Mouse (Mus musculus): ENCODE data around the gene Olfr270.

Gene Olfr270

DNA sequence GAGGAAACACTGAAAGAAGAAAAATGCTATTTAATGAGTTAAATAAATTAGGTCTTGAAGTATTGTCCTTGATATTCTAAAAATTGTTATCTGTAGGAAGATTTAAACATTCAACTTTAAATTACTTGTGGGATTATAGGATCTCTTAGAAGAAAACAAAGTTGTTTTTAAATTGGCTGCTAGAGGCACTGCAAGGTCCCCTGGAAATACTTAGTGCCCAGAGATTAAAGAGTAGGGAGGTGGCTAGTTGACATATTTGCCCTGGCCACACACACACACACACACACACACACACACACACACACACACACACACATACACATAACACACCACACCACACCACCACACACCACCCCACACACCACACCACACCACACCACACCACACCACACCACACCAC lies at the start of gene Olfr270:
Olfr270 (plus strand) TSS at position 301 of the 400 bp plus-strand sequence.
- no peak for DNase-seq

DNA sequence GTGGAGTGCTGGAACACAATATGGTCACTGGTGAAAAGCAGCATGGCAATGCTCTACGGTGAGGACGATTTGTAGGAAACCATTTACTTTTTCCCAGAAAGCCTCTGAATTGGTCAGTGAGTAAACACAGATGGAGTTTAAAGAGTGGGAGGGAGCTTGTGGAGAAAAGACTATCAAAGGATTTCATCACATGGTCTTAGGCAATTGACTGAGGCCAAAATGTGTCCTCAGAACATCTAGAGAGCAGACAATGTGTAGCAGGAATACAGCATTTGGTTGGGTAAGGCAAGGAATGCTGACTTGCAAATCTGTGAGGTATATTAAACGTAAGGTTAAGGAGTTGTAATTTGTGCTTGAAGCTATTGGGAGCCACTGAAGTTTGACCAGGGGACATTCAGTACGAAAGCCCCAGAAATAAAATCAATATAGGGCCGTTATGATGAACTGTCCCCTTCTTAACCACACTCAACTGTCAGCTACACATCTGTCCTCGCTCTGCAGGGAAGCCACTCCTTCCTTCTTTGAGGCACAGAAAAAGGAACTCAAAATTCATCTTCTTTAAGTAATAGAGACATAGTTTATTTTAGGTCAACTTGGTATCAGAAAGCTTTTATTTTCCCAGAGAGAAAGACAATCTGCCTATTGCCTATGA lies 47.6 kb upstream of the Olfr270 start:
- no peak for DNase-seq

DNA sequence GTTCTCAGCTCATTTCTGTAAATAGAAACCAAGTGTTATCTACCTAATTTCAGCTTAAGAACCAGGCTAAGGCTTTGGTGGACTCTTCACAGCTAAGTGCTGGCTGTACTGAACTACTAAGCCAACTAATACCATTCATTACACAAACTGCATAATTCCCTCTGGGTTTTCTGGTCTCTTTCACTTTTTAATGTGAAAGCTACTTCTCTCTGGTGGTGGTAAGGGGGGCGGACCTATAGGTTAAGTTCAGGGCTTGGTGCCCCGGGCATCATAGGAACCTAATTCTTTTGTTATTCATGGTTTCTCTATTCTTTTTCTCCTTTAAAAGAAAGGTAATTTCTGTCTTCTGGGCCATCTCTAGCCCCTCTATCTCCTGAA lies 47.0 kb upstream of the Olfr270 start:
- DNase-seq, result no peak

DNA sequence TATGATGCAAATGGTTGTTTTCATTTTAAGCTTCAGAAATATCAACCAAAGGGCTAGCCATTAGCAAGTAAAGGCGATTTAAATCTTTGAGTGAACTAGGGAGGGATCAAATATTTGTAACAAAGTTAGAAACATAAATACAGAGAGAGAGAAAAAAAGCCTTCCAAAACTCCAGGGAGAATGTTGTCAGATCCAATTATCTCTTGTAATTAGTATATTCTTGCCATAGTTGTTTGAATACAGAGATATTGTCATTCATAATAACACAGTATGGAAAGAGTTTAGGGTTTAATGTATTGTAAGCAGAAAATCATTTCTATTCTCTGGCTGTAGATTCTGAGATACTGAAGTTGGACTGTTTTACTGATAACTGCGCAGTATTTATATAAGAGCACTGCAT lies 45.3 kb upstream of the Olfr270 start, which contains the start of gene Olfr272:
Olfr272 (minus strand) TSS at position 101 of the 400 bp plus-strand sequence.
- no peak for DNase-seq

DNA sequence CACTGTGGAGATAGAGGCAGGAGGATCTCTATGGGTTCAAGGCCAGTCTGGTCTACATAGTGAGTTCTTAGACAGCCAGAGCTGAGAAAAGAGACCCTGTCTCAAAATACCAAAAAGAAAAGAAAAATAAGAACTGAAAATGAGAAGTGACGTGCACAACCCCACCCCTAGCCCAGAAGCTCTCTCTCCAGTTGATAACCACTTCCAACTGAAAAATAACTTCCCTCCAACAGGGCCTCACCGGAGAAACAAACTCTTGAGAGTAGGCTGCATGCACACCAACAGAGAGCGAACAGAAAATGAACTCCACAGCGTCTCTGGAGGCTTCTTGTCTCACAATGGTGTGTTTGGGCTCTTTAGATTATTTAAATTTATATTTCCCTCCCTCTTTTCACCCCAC lies 33.9 kb upstream of the Olfr270 start:
- DNase-seq, result no peak

DNA sequence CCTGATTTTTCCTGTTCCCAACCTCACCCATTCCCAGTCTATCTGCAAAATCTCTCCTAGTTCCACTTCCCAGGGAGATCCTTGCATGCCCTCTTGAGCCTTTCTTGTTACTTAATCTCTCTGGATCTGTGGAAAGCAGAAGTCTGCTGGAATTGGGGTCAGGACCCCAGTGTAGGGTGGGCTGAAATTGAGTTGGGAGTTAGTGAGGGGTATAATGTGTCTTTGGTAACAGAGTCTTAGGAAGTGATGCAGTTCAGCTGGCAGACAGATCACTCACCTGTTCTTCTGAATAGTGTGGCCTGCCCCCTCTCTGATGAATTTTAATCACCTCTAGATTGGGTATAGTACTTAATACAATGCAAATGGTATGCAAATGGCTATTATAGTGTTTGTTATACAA lies 17.7 kb upstream of the Olfr270 start:
- no peak for DNase-seq

DNA sequence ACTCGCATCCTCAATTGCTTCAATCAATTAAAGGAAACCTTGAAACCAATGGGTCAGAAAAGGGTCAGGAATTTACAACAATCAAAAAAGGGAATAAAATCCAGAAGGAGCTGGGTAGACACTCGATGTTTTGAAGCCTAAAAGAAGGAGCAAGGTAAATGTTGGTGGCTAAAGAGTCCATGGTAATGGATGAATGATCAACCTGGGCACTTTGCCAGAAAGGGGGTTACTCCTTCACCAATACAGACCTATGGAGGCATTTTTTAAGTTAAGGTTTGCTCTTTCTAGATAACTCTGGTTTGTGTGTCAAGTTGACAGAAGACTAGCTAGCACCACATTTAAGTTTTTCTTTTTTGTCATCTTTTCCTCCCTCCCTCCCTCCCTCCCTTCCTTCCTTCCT lies 15.3 kb upstream of the Olfr270 start:
- DNase-seq, result no peak

DNA sequence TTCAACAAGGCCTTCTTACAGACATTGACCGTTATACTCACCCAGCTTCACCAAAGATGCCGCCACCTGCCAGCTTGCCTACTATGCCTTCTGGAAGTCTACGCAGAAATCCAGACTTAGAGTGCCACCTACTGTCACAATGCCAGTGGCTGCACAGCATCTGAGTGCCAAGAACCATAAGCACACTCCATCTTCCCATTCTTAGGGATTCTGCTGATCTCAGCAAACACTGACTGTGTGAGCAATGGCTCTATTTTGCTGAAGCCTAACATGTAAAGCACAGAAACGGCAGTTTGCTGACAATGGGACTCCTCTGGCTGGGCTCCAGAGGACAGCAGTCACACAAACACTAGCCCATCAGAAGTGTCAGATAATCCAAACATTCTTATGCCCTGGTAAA lies 5.7 kb upstream of the Olfr270 start:
- peak; percentile 27 for DNase-seq

DNA sequence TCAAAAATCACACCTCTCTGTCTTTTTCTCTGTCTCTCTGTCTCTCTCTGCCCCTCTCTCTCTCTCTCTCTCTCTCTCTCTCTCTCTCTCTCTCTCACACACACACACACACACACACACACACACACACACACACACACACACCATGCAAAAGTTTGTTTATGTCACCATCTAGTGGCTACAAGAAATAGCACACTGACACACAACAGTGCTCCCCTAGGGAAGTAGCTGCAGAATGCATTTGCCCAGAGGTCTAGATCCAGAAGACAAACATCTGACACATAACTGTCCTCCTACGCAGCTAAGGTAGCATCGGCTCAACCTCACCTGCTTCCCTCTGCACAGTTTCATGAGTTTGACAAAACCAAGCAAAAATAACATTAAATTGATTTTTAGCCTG lies 20.9 kb downstream of the Olfr270 start:
- DNase-seq, result no peak

DNA sequence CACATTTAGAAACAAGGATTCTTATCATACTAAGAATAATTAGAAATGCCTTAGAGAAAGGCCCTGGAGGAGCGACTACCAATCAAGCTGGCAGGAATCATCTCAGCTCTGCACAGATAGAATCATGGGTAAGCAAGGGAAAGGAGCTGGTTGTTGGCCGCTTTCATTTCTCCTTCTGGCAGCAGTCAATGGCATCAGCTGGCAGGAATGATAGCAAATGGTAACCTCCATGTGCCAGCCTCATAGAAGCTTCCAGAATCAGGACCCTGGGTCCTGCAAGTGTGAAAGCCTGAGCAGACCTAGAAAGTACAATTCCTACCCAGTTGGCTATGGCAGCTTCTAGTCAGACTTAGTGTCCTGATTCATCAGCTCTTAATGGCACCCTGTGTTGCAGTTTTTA lies 21.9 kb downstream of the Olfr270 start:
- no peak for DNase-seq

DNA sequence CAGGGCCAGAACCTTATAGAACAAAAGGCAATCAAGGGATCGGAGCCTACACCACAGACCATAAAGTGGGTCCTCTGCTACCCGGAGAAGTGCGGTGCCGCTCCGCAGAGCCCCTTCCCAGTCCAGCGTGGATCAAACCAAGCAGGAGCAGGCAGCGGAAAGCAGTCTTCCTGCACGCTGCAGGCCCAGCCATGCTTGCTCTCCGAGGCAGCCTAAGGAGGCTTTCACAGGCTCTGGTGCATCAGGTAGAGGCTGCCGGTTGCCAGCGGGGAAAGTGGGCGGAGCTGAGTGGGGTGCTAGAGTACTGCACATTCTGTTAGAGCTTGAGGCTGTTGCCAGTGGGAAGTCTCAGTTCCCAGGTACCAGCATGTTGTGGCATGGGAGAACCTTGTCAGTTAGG lies 24.9 kb downstream of the Olfr270 start, which contains the start of gene Nipsnap3a:
Nipsnap3a (plus strand) TSS at position 25 of the 400 bp plus-strand sequence.
- DNase-seq, result no peak

DNA sequence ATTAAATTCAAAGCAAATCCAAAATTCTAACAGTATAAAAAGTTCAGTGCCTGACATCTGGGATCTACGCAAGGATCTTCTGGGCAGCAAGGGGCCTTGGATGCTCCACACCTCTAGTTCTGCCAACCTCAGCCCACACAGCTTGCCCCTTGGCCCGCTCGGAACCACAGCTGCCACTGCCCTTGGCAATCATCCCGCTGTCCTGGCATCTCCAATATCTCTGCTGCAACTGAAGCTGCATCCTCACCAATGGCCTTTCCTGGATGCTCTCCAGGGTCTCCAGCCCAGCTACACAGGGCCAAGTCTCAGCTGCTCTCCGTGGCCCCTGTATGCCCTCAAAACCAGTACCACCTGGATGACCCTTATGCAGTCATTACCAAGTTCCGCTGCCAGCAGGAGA lies 35.1 kb downstream of the Olfr270 start:
- no peak for DNase-seq

DNA sequence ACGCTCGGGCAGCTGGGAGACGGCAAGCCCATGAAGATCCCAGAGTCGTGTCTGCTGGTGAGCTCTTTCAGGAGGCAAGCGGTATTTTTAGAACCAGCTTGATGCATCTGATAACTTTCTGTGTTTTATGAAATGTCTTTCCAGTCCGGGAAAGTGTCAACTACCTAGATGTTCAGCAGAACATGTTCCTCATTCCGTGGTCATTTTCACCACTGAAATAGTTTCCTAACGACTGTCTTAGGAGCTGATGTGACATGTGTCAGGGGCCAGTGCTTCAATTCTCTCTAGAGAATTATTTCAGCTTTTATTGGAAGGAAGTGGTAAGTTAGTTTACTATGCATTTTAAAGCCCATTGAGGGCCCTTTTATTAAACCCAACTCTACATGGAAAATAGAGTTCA lies 35.8 kb downstream of the Olfr270 start:
- no peak for DNase-seq

DNA sequence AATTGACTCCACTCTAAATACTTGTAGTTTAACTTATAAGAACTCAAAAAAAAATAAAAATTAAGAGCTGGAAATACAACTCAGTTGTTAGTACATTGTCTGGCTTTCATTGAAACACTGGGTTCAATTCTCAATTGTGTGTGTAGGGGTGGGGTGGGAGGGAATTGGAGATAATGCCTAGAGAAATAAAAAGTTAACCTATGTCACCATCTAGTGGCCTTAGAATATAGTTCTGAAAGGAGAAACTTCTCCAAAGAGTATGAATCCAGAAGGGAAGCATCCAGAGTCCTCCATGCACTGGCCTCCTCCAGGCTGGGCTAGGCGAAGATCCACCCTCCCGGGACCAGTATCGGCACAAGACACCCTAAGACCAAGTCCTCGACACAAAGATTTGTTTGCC lies 44.8 kb downstream of the Olfr270 start:
- DNase-seq, result no peak

DNA sequence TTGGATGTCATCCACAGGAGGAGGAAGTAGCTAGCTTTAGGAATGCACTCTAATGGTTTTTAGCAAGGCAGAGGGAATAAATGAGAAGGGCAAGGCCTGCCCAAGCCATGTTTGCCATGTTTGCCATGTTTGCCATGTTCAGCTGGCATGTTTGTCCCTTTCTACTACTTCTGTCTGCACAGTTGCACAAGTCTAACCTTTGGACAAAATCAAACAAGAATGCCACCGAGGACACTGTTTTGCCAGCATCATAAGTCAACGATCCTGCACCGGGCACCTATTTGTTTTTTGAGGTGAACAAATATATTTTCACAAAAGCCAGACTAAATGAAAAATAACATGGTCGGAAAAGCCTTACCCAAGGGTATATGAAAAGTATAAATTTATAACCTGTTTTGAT lies 45.5 kb downstream of the Olfr270 start:
- DNase-seq, result no peak

DNA sequence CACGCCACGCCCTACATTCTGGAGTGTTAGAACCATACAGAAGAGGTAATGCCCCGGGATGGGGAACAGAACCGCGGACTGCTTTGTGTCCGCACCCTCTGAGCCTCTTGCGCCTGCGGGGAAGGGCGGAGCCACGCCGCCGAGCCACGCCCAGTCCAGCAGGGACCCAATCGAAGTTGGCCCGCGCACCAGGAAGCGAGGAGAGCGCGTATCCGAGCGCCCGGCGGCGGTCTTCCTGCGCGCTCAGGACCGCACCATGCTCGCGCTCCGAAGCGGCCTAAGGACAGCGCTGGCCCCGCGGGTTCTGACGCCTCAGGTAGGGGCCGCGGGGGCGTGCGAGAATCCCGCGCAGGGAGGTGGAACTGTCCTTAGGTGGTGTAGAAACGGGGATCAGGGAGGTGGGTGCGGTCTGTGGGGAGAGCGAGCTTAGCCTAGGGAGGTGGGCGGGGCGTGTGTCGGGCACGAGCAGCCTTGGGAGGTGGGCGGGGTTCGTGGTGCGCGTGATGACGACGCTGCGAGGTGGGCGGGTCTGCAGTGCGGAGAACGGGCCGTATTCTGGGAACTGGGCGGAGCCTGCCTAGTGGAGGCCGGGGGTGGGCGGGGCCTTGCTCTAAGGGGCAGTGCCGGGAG lies 47.5 kb downstream of the Olfr270 start, which contains the start of gene Nipsnap3b:
Nipsnap3b (plus strand) TSS at position 149 of the 630 bp plus-strand sequence.
- peak; percentile 95 for DNase-seq

DNA sequence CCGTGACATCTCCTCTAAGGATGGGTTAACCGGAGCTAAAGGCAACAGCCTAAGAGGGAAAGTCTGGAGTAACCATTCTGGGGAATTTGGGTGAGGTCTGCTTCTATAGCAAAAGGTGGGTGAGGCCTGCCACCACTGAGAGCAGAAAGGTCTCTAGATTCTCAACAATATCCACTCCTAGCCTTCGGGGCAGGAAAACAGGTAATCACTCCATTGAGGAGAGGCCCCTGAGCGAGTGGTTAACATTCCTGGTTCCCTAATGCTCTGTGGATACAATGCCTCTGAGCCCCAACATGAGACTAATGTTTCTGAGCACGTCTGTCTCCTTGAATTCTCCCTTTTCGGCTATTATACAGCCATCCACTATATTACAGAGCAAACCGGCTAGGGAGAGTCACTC lies 50.1 kb downstream of the Olfr270 start:
- no peak for DNase-seq

DNA sequence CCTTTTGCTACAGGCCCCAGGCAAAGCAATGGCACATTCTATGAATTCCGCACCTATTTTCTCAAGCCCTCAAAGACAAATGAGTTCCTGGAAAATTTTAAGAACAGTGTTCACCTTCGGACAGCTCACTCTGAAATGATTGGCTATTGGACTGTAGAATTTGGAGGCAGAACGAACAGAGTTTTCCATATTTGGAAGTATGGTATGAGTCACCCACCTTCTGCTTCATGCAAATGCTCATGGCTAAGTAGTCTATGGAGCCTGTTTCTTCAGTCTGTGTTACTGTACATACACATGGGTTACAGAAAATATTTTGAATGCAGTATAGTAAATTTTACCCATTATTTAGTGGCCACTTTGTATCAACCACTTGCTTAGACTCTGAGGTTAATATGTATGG lies 50.7 kb downstream of the Olfr270 start:
- DNase-seq, result no peak

DNA sequence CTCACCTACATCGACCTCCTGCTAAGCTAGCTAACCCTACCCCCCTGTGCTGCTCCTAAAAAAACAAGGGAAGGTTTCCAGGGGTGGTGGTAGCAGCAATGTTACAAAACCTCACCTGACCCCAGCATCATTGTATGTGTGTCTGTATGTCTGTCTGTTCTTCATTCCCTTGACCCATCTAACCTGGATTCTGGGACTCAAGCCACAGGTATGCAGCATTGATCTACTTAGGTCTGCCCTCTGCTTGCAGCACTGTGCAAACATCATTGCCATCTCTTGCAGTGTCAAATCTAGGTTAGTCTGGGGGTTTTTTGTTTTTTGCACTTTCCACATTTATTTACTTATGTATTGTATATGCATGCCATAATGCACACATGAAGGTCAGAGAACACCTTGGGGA lies 54.0 kb downstream of the Olfr270 start:
- no peak for DNase-seq
